Mouse (Mus musculus) testis, adult 2 months (tissue): ENCODE measurements around the gene Ppef2.

Source experiments
- CTCF ChIP-seq: fragments of 200-500 bp; IDR thresholded peaks from 2 replicates; pipeline ENCODE4 v1.5.1; 2012; ENCODE audit warnings: low read depth, mild to moderate bottlenecking, inconsistent platforms, low read length, moderate library complexity; ENCODE audit not compliant: control insufficient read depth, insufficient read depth, insufficient replicate concordance
- POLR2A ChIP-seq: fragments of 200-500 bp; IDR thresholded peaks from 2 replicates; pipeline ENCODE4 v1.6.1; 2012; ENCODE audit warnings: low read depth, mild to moderate bottlenecking, inconsistent platforms, low read length, moderate library complexity; ENCODE audit not compliant: control insufficient read depth

- no peak for TF ChIP-seq CTCF
- TF ChIP-seq POLR2A, result no peak
These were observed 4.0 kb downstream of the Ppef2 start for GRCm38 (mm10) chr5:92252031-92252430.
